Mouse (Mus musculus) heart, embryonic 14.5 days (tissue): ENCODE measurements at regions not wholly inside any gene's neighbourhood (a gene's known extent, or its start where the extent isn't known, plus 50 kb on each side); places are given as distances from the start of the nearest gene placed in this dataset.

Experiments
- ATAC-seq: fragments of 200-750 bp; cut with Nextera tagmentation; 2 replicates; pipeline ENCODE4 v1.8.0; 2017; ENCODE audit warnings: low read depth, moderate TSS enrichment; ENCODE audit not compliant: insufficient number of reproducible peaks, insufficient read depth, low FRiP score
- H3K27ac ChIP-seq, 2 experiments: fragments of 200-500 bp in 1 of 2; fragments of 300-500 bp in 1 of 2; sonication (generic) in 1 of 2; replicated peaks in 1 of 2; 2 replicates each; pipeline ENCODE4 v1.5.1; 2012 to 2014; ENCODE audit warnings: low read depth in 2 of 2, low read length in 2 of 2, control low read depth in 1 of 2, mild to moderate bottlenecking in 1 of 2, mixed read lengths in 1 of 2; ENCODE audit not compliant: control insufficient read depth in 1 of 2, insufficient read depth in 1 of 2
- H3K27me3 ChIP-seq: fragments of 300-500 bp; sonication (generic); 2 replicates; pipeline ENCODE4 v1.6.1; 2014; ENCODE audit warnings: mild to moderate bottlenecking, low read length, control low read depth; ENCODE audit not compliant: control insufficient read depth, insufficient read depth
- H3K36me3 ChIP-seq: fragments of 300-500 bp; sonication (generic); 2 replicates; pipeline ENCODE4 v1.6.1; 2014; ENCODE audit warnings: mild to moderate bottlenecking, control low read depth, low read length, mixed read lengths; ENCODE audit not compliant: control insufficient read depth, insufficient read depth
- H3K4me1 ChIP-seq, 2 experiments: fragments of 200-500 bp in 1 of 2; fragments of 300-500 bp in 1 of 2; sonication (generic) in 1 of 2; 2 replicates each; pipeline ENCODE4 v1.6.1; 2012 to 2014; ENCODE audit warnings: low read length in 2 of 2, control low read depth in 1 of 2, mixed read lengths in 1 of 2; ENCODE audit not compliant: control insufficient read depth in 2 of 2, insufficient read depth in 2 of 2
- H3K4me2 ChIP-seq: fragments of 300-500 bp; sonication (generic); 2 replicates; pipeline ENCODE4 v1.6.1; 2014; ENCODE audit warnings: mild to moderate bottlenecking, low read length
- H3K4me3 ChIP-seq, 2 experiments: fragments of 200-500 bp in 1 of 2; fragments of 300-500 bp in 1 of 2; sonication (generic) in 1 of 2; 2 replicates each; pipeline ENCODE4 v1.5.1; 2012 to 2014; ENCODE audit warnings: low read length in 2 of 2, mild to moderate bottlenecking in 2 of 2, control low read depth in 1 of 2, low read depth in 1 of 2, moderate library complexity in 1 of 2; ENCODE audit not compliant: control insufficient read depth in 1 of 2, insufficient read depth in 1 of 2
- H3K9ac ChIP-seq: fragments of 300-500 bp; sonication (generic); 2 replicates; pipeline ENCODE4 v1.6.1; 2014; ENCODE audit warnings: mild to moderate bottlenecking, low read length
- H3K9me3 ChIP-seq: fragments of 300-500 bp; sonication (generic); 2 replicates; pipeline ENCODE4 v1.6.1; 2016; ENCODE audit warnings: low read length, control low read depth; ENCODE audit not compliant: control insufficient read depth
- WGBS: fragments of 180-500 bp; shearing (Covaris S2); extraction: QIAGEN DNeasy Blood & Tissue Kit; methylation state at CpG from one replicate; pipeline ENCODE4 v1.1.7; 2014; 5-methylcytosine and 5-hydroxymethylcytosine counted together

DNA sequence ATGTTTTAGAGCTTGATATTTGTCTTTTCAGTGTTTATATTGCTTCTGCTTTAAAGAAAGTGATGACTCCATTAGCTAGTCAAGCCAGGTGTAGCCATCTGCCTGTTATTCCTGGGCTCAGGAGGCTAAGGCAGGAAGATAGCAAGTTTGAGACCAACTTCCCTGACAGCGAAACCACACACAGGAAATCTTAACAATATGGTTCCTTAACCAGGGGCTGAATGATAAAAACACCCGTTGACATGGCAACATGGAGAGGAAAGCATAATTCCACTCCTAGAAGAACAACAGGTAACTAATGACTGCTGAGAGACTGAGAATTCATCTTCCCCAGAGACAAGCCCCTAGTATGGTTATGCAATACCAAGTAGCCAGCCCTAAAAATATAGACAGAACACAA is 553.6 kb upstream of the Acvr2a start:
- Histone ChIP-seq H3K27ac (no peak overlapping the region), H3K4me2 (no peak overlapping the region), H3K4me1 (no peaks in the 10 kb centered on the region), H3K9ac (no peak overlapping the region), H3K36me3 (no peaks in the 10 kb centered on the region), H3K4me3 (no peak overlapping the region), H3K27me3 (no peaks in the 10 kb centered on the region), H3K9me3 (no peaks in the 10 kb centered on the region)
- 59% methylated on average over 2 of the region's 2 CpGs for WGBS
- ATAC-seq, result no peak
